Mouse (Mus musculus) frontal cortex, adult 2 months (tissue): ENCODE results near the gene Gm10382. TPM values are rescaled to one million over a fixed set of nuclear protein-coding genes. Genes with fewer than 3 reads are reported as not detected.
"Not testable (repeated sequence)": the region's sequence is repeated elsewhere in the genome, so short reads cannot be mapped to it uniquely, and the experiment has no call there.

Experiments used
- DNase-seq, 2 experiments: peaks; one replicate each; pipeline ENCODE4 v3.0.0; 2022; ENCODE audit warnings: low spot score in 1 of 2; ENCODE audit errors: extremely low spot score in 1 of 2
- polyA plus RNA-seq: library from polyadenylated mRNA; depleted of rRNA; stranded (reverse); fragments of >200 nt; gene quantifications from 2 replicates; pipeline ENCODE4 v1.2.3, GENCODE M21; 2012

The Gm10382 gene
- polyA plus RNA-seq, 1 experiment = 0.22 TPM

- DNase-seq = not testable (repeated sequence)
Measured at GRCm38 (mm10) chr5:125392176-125392575, 3.1 kb downstream of the Gm10382 start.

GRCm38 (mm10) chr5:125392618-125392976 lies 3.5 kb downstream of the Gm10382 start:
- DNase-seq = no peak

GRCm38 (mm10) chr5:125392977-125393621 lies 4.0 kb downstream of the Gm10382 start:
- peak; percentile 95 to 97 for DNase-seq

GRCm38 (mm10) chr5:125393622-125394603 lies 4.8 kb downstream of the Gm10382 start:
- peak; percentile 72 to 73 for DNase-seq

- no peak for DNase-seq
Measured at GRCm38 (mm10) chr5:125395008-125395407, 5.9 kb downstream of the Gm10382 start.

- no peak for DNase-seq
Measured at GRCm38 (mm10) chr5:125400903-125401302, 11.8 kb downstream of the Gm10382 start.

- no peak for DNase-seq
Measured at GRCm38 (mm10) chr5:125402476-125402875, 13.4 kb downstream of the Gm10382 start.

- DNase-seq = no peak
Measured at GRCm38 (mm10) chr5:125402991-125403390, 13.9 kb downstream of the Gm10382 start.

GRCm38 (mm10) chr5:125403481-125404465 lies 14.7 kb downstream of the Gm10382 start:
- DNase-seq = peak in 1 of 2 experiments; percentile 92

- DNase-seq = no peak
Measured at GRCm38 (mm10) chr5:125404536-125404902, 15.4 kb downstream of the Gm10382 start.

GRCm38 (mm10) chr5:125404903-125405545 lies 15.9 kb downstream of the Gm10382 start:
- DNase-seq = peak; percentile 57 to 71

- peak; percentile 82 to 97 for DNase-seq
Measured at GRCm38 (mm10) chr5:125405546-125406248, 16.6 kb downstream of the Gm10382 start.

GRCm38 (mm10) chr5:125406322-125407016 lies 17.3 kb downstream of the Gm10382 start:
- peak in 1 of 2 experiments; percentile 69 for DNase-seq

- no peak for DNase-seq
Measured at GRCm38 (mm10) chr5:125407020-125407830, 18.1 kb downstream of the Gm10382 start.

GRCm38 (mm10) chr5:125407910-125408575 lies 18.9 kb downstream of the Gm10382 start:
- DNase-seq = no peak

- DNase-seq = peak; percentile 67 to 98
Measured at GRCm38 (mm10) chr5:125408842-125409241, 19.7 kb downstream of the Gm10382 start.

GRCm38 (mm10) chr5:125409348-125410090 lies 20.4 kb downstream of the Gm10382 start:
- DNase-seq = peak in 1 of 2 experiments; percentile 83
